Mouse (Mus musculus) kidney, adult 10 weeks (tissue): ENCODE data around the gene Dtnb. TPM values are rescaled to one million over a fixed set of nuclear protein-coding genes. Genes with fewer than 3 reads are reported as not detected.

Experiments
- polyA plus RNA-seq: library from polyadenylated mRNA; stranded (reverse); fragments of 350-450 nt; fragmentation: Illumina TruSeq; extraction: RNeasy Lipid Tissue Mini Kit (QIAGEN cat#74804); gene quantifications from one replicate; pipeline ENCODE4 v1.2.3, GENCODE M21; 2014; ENCODE audit warnings: low read depth, low replicate concordance

The Dtnb gene
- polyA plus RNA-seq = 7.9 TPM

DNA sequence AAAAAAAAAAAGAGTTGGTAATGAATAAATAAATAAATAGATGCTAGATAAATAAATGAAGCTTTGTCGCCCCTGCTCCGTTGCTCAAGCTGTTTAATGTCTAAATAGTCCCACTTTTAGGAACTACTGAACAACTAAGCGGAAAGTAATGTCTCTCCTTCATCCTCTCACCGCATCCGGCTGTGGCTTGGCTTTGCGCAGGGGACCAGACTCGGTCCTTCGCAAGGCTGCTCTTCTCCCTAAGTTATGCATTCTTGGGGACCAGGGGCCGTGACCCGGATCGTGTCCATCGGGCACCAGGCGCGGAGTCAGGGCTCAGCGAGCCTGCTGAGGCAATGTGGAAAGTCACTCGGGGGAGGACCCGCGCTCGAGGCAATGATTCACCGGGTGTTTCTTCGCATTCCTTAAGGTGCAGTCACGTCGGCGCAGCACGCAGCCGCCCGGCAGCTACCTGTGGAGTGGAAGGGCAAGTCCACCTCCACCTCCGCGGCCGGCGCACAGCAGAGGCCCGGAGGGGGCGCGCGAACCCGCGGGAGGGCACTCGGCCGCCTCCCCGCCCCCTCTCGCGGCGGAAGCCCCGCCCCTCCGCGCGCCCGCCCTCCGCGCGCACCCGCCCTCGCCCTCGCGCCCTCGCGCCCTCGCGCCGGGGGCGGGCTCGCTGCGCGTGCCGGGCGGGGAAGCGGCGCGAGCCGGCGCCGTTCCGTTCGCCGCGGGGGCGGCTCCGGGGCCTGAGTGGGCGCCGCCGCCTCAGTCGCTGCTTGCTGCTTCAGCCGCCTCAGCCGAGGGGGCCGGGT lies at the start of gene Dtnb:
Dtnb (plus strand) TSS at position 595 of the 794 bp plus-strand sequence.

DNA sequence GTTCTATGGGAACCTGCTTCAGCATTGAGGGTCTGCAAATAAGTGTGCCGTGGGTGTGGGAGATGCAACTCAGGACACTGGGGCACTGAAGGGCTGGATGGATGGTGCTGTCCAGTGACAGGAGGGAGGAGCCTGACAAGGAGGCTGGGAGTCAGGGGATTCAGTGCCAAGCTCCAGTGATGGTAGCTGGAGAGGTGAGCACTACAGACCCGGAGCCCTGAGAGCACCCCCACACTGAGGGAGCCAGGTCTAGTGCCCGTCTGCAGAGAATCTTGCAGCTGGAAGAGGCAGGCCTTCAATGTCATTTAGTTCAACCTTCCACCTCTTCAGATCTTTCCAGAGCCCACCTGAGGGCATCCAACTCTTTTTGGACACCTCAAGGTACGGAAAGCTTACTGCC lies 233.7 kb downstream of the Dtnb start, which contains the start of gene Dnmt3a:
Dnmt3a (plus strand) TSS at position 156 of the 400 bp plus-strand sequence.

Other genes starting within 250 kb of the Dtnb start
- 5.9 TPM for gene Kif3c, start 207.2 kb upstream of the Dtnb start, polyA plus RNA-seq
- gene Asxl2, start 145.5 kb upstream of the Dtnb start, polyA plus RNA-seq = 27.1 TPM
- gene Dnmt3a, start 233.6 kb downstream of the Dtnb start, polyA plus RNA-seq = 5.0 TPM